Mouse (Mus musculus): ENCODE measurements at regions not wholly inside any gene's neighbourhood (a gene's known extent, or its start where the extent isn't known, plus 50 kb on each side); places are given as distances from the start of the nearest gene placed in this dataset.

DNA sequence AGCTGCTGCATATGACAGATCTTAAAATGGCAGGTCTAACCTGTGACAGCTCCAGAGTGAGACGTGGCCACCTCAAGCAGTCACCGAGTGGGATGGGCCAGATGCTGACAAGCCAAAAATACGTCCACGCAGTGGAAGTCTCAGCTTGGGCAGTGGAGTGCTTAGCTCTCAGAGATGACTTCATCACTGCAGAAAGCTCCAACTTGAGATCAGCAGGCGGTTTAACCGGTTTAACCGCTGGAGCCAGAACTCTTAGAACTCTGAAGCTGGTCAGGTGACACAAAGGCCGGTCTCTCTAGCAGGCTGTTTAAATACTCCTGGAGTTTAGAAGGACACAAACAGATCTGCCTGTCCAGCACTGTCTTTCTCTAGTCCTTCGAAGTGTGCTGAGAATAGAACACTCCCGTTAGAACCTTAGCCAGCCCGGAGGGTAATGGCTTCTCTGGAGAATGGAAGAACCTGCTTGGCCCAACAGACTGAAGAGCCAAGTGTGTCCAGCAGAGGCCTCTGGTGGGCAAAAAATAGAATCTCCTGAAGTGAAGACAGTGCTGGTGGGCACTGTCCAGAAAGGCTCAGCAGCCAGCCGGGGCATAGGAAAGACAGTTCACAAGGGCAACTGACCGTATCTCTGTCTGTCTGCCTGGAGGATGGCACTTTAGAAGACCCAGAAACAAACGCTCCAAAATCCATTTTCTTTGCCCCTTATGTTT lies 57.0 kb upstream of the Fam189a1 start:
- no peaks in the 10 kb centered on the region for H3K36me3 ChIP-seq (ENCODE audit: control insufficient read depth, insufficient read depth)
- H3K27me3 ChIP-seq (ENCODE audit: control insufficient read depth, insufficient read depth, insufficient read length), result no peaks in the 10 kb centered on the region
- TF ChIP-seq SRF (IDR thresholded peaks at IDR 0.05; ENCODE audit: control insufficient read depth, insufficient read length, low read depth) (no peak), TCF3 (IDR thresholded peaks at IDR 0.05; ENCODE audit: insufficient read length, low read depth) (no peak), MYOG (IDR thresholded peaks at IDR 0.05; ENCODE audit: control insufficient read depth in 1 of 3, insufficient read depth in 1 of 3, insufficient read length in 2 of 3, low read depth in 2 of 3) (no peak), E2F4 (IDR thresholded peaks at IDR 0.05; ENCODE audit: insufficient read depth) (no peak), REST (IDR thresholded peaks at IDR 0.05; ENCODE audit: insufficient read depth, insufficient read length) (no peak), CEBPB (IDR thresholded peaks at IDR 0.05; ENCODE audit: insufficient read depth, poor library complexity, severe bottlenecking) (no peak)
- H3ac ChIP-seq (ENCODE audit: control insufficient read depth, insufficient read length), result no peak overlapping the region
- H3K4me3 ChIP-seq, result no peak overlapping the region
- no peaks in the 10 kb centered on the region for H3K79me2 ChIP-seq (ENCODE audit: control insufficient read depth, insufficient read depth)
- no peak overlapping the region for H3K4me2 ChIP-seq (ENCODE audit: low read depth)

DNA sequence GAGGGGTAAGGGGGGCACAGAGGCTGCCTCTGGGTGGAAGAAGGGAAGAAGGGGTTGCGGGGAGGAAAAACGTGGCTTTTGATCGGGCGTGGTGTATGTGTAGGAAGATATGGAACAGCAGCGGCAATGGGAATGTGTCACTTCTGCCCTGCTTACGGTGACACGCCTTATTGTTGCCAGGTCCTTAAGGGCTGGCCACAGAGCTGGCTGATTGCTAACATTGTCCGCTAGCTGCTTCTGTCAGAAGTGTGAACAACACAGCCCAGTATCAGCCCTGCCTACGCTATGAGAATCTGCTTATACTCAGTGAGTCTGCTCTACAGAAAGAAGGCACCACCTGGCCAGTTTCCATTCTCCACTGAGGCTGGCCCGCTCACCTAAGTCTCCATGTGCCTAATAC lies 50.9 kb upstream of the Fam189a1 start:
- no peaks in the 10 kb centered on the region for H3K36me3 ChIP-seq (ENCODE audit: control insufficient read depth, insufficient read depth)
- no peak overlapping the region for H3K4me2 ChIP-seq (ENCODE audit: low read depth)
- no peak for TF ChIP-seq CEBPB (IDR thresholded peaks at IDR 0.05; ENCODE audit: insufficient read depth, poor library complexity, severe bottlenecking)
- TF ChIP-seq E2F4 (IDR thresholded peaks at IDR 0.05; ENCODE audit: insufficient read depth), result no peak

More for the DNA sequence above, 50.9 kb upstream of the Fam189a1 start:
- Histone ChIP-seq H3K27me3 (ENCODE audit: control insufficient read depth, insufficient read depth, insufficient read length) (peaks cover 13% of the 10 kb centered on the region), H3K4me3 (no peak overlapping the region), H3K79me2 (ENCODE audit: control insufficient read depth, insufficient read depth) (no peaks in the 10 kb centered on the region), H3ac (ENCODE audit: control insufficient read depth, insufficient read length) (no peak overlapping the region)

Measured in myocyte (in vitro differentiated cells).